Mouse (Mus musculus) G1E (cell line): ENCODE results near the gene Zbtb49. TPM values are rescaled to one million over a fixed set of nuclear protein-coding genes. Genes with fewer than 3 reads are reported as not detected.

Experiments
- ATAC-seq: 2 replicates; pipeline ENCODE4 v1.8.0; 2016; ENCODE audit warnings: mild to moderate bottlenecking; ENCODE audit not compliant: insufficient number of reproducible peaks, poor library complexity, low FRiP score, severe bottlenecking; ENCODE audit errors: extremely low read depth
- DNase-seq: peaks from one replicate; pipeline ENCODE4 v3.0.0; 2012; ENCODE audit warnings: low spot score
- H3K27me3 ChIP-seq: 2 replicates; pipeline ENCODE4 v1.6.1; 2012; ENCODE audit warnings: mild to moderate bottlenecking, low read length, inconsistent platforms; ENCODE audit not compliant: insufficient read depth
- H3K36me3 ChIP-seq: replicated peaks from 2 replicates; pipeline ENCODE3; 2012; ENCODE audit warnings: mild to moderate bottlenecking, inconsistent platforms
- H3K4me1 ChIP-seq: 2 replicates; pipeline ENCODE4 v1.6.1; 2012; ENCODE audit warnings: low read depth, low read length, inconsistent platforms, mixed read lengths; ENCODE audit not compliant: insufficient read depth
- H3K4me3 ChIP-seq: 2 replicates; pipeline ENCODE4 v1.5.1; 2012; ENCODE audit warnings: low read depth, mild to moderate bottlenecking, inconsistent platforms, low read length, moderate library complexity, mixed read lengths
- H3K9me3 ChIP-seq: replicated peaks from 2 replicates; pipeline ENCODE4 v1.6.1; 2012; ENCODE audit warnings: inconsistent platforms
- CTCF ChIP-seq: IDR thresholded peaks from 2 replicates; pipeline ENCODE4 v1.5.1; 2012; ENCODE audit warnings: low read depth, low read length, inconsistent platforms, mixed read lengths
- GATA1 ChIP-seq: IDR thresholded peaks from 2 replicates; pipeline ENCODE4 v1.6.1; 2012; ENCODE audit warnings: borderline replicate concordance, low read length, inconsistent platforms, mixed read lengths
- GATA2 ChIP-seq: IDR thresholded peaks from 2 replicates; pipeline ENCODE4 v1.6.1; 2012; ENCODE audit warnings: low read depth, low read length, inconsistent platforms, borderline replicate concordance
- POLR2AphosphoS5 ChIP-seq: IDR thresholded peaks from 2 replicates; pipeline ENCODE4 v1.6.1; 2012; ENCODE audit warnings: low read depth, low read length, inconsistent platforms; ENCODE audit not compliant: insufficient replicate concordance
- TAL1 ChIP-seq: conservative IDR thresholded peaks from 2 replicates; pipeline ENCODE4 v1.6.1; 2012; ENCODE audit warnings: low read depth, low read length, inconsistent platforms, mixed read lengths
- polyA plus RNA-seq: library from polyadenylated mRNA; stranded (reverse); fragments of >175 nt; gene quantifications from 2 replicates; pipeline ENCODE4 v1.2.3, GENCODE M21; 2012
- total RNA-seq, 2 experiments: library from RNA; stranded (forward) in 1 of 2; stranded (reverse) in 1 of 2; fragments of 200-1000 nt in 1 of 2; fragments of >200 nt in 1 of 2; fragmentation: Nextera tagmentation in 1 of 2; gene quantifications; 2 replicates each; pipeline ENCODE4 v1.2.3; 2014 to 2017

The Zbtb49 gene
- total and polyA plus RNA-seq, 3 experiments, result 4.8 to 18.7 (median 12.0) TPM

GRCm38 (mm10) chr5:38255644-38256043, 35.4 kb upstream of the Zbtb49 start:
- TF ChIP-seq GATA2 (no peak), CTCF (no peak), POLR2AphosphoS5 (no peak), GATA1 (no peak), TAL1 (no peak)
- Histone ChIP-seq H3K9me3 (no peaks in the 10 kb centered on the region), H3K27me3 (peaks cover 5% of the 10 kb centered on the region; the same call in 1 of the 2 replicates), H3K36me3 (no peaks in the 10 kb centered on the region), H3K4me1 (peaks cover 7% of the 10 kb centered on the region; the same call in 1 of the 2 replicates), H3K4me3 (no peak overlapping the region)
- no peak for DNase-seq
- no peak for ATAC-seq

- H3K4me3 ChIP-seq, result no peak overlapping the region
- peaks cover 5% of the 10 kb centered on the region; the same call in 1 of the 2 replicates for H3K27me3 ChIP-seq
- no peaks in the 10 kb centered on the region for H3K36me3 ChIP-seq
- ATAC-seq (no peak), DNase-seq (peak; percentile 26)
- peaks cover 7% of the 10 kb centered on the region; the same call in 1 of the 2 replicates for H3K4me1 ChIP-seq
- no peaks in the 10 kb centered on the region for H3K9me3 ChIP-seq
- TF ChIP-seq GATA2 (no peak), CTCF (no peak), POLR2AphosphoS5 (no peak), TAL1 (no peak), GATA1 (no peak)
These were observed 34.9 kb upstream of the Zbtb49 start for GRCm38 (mm10) chr5:38255195-38255594.

GRCm38 (mm10) chr5:38241966-38242365, 21.7 kb upstream of the Zbtb49 start:
- no peak for DNase-seq
- TF ChIP-seq GATA1 (no peak), TAL1 (no peak), CTCF (no peak), GATA2 (no peak), POLR2AphosphoS5 (no peak)
- no peaks in the 10 kb centered on the region for H3K36me3 ChIP-seq

GRCm38 (mm10) chr5:38241473-38241834, 21.2 kb upstream of the Zbtb49 start:
- H3K27me3 ChIP-seq, result peaks cover 17% of the 10 kb centered on the region

More at GRCm38 (mm10) chr5:38241966-38242365, 21.7 kb upstream of the Zbtb49 start:
- Histone ChIP-seq H3K4me1 (no peaks in the 10 kb centered on the region), H3K9me3 (no peaks in the 10 kb centered on the region), H3K27me3 (peaks cover 17% of the 10 kb centered on the region), H3K4me3 (no peak overlapping the region)
- ATAC-seq, result no peak

GRCm38 (mm10) chr5:38240727-38241472, 20.6 kb upstream of the Zbtb49 start:
- TF ChIP-seq POLR2AphosphoS5, result no peak
- TF ChIP-seq CTCF, result no peak
- TF ChIP-seq TAL1, result no peak
- DNase-seq (no peak), ATAC-seq (no peak)
- peaks cover 6% of the 10 kb centered on the region for H3K36me3 ChIP-seq
- peaks cover 17% of the 10 kb centered on the region for H3K27me3 ChIP-seq
- no peak overlapping the region for H3K4me3 ChIP-seq
- no peaks in the 10 kb centered on the region for H3K4me1 ChIP-seq
- H3K9me3 ChIP-seq, result no peaks in the 10 kb centered on the region

More at GRCm38 (mm10) chr5:38241473-38241834, 21.2 kb upstream of the Zbtb49 start:
- no peaks in the 10 kb centered on the region for H3K4me1 ChIP-seq
- no peak for TF ChIP-seq POLR2AphosphoS5
- peaks cover under 1% of the 10 kb centered on the region for H3K36me3 ChIP-seq
- no peak overlapping the region for H3K4me3 ChIP-seq
- no peak for ATAC-seq
- no peaks in the 10 kb centered on the region for H3K9me3 ChIP-seq
- DNase-seq, result no peak

GRCm38 (mm10) chr5:38236627-38237026, 16.4 kb upstream of the Zbtb49 start:
- ATAC-seq (no peak), DNase-seq (no peak)
- H3K9me3 ChIP-seq, result no peaks in the 10 kb centered on the region
- no peak for TF ChIP-seq TAL1
- H3K36me3 ChIP-seq, result peaks cover 46% of the 10 kb centered on the region
- H3K4me1 ChIP-seq, result no peaks in the 10 kb centered on the region
- no peak overlapping the region for H3K4me3 ChIP-seq
- peaks cover 12% of the 10 kb centered on the region for H3K27me3 ChIP-seq
